Mouse (Mus musculus): ENCODE measurements around the gene Arid4b. TPM values are rescaled to one million over a fixed set of nuclear protein-coding genes. Genes with fewer than 3 reads are reported as not detected.

Arid4b gene
- polyA plus RNA-seq, 1 experiment, result 3.2 TPM

- no peak overlapping the region for H3ac ChIP-seq (ENCODE audit: control insufficient read depth, insufficient read length, low read depth)
- peaks cover 30% of the 10 kb centered on the region for H3K79me3 ChIP-seq (ENCODE audit: low read depth)
- no peak for TF ChIP-seq USF1 (IDR thresholded peaks at IDR 0.05; ENCODE audit: low read depth)
- no peak for TF ChIP-seq CTCF (IDR thresholded peaks at IDR 0.05; ENCODE audit: control insufficient read depth, insufficient read depth, insufficient read length)
- no peak for TF ChIP-seq FOSL1 (IDR thresholded peaks at IDR 0.05; ENCODE audit: insufficient read depth, low read length, poor library complexity, severe bottlenecking)
- no peak for TF ChIP-seq MYOG (IDR thresholded peaks at IDR 0.05; ENCODE audit: control insufficient read depth, extremely low read depth, insufficient read length)
- TF ChIP-seq MAX (IDR thresholded peaks at IDR 0.05), result no peak
- TF ChIP-seq MYOD1 (IDR thresholded peaks at IDR 0.05; ENCODE audit: control insufficient read depth, insufficient read length, low read depth), result no peak
- no peak for TF ChIP-seq CEBPB (IDR thresholded peaks at IDR 0.05; ENCODE audit: low read depth)
- H3K79me2 ChIP-seq (ENCODE audit: control insufficient read depth, insufficient read depth), result peaks cover 65% of the 10 kb centered on the region
- no peaks in the 10 kb centered on the region for H3K27me3 ChIP-seq (ENCODE audit: control insufficient read depth, insufficient read depth, insufficient read length)
- no peak overlapping the region for H3K4me3 ChIP-seq (ENCODE audit: insufficient read depth, poor library complexity, severe bottlenecking)
- no peaks in the 10 kb centered on the region for H3K36me3 ChIP-seq (ENCODE audit: control insufficient read depth, insufficient read depth)
These were observed 47.3 kb downstream of the Arid4b start for GRCm38 (mm10) chr13:14110154-14110873.

- H3K4me3 ChIP-seq (ENCODE audit: insufficient read depth, poor library complexity, severe bottlenecking), result no peak overlapping the region
- H3K36me3 ChIP-seq (ENCODE audit: control insufficient read depth, insufficient read depth), result no peaks in the 10 kb centered on the region
- no peak for TF ChIP-seq MYOG (IDR thresholded peaks at IDR 0.05; ENCODE audit: control insufficient read depth, extremely low read depth, insufficient read length)
- no peak for TF ChIP-seq USF1 (IDR thresholded peaks at IDR 0.05; ENCODE audit: low read depth)
- TF ChIP-seq CEBPB (IDR thresholded peaks at IDR 0.05; ENCODE audit: low read depth), result no peak
- no peak for TF ChIP-seq FOSL1 (IDR thresholded peaks at IDR 0.05; ENCODE audit: insufficient read depth, low read length, poor library complexity, severe bottlenecking)
- TF ChIP-seq MAX (IDR thresholded peaks at IDR 0.05), result no peak
- TF ChIP-seq CTCF (IDR thresholded peaks at IDR 0.05; ENCODE audit: control insufficient read depth, insufficient read depth, insufficient read length), result no peak
- no peak for TF ChIP-seq MYOD1 (IDR thresholded peaks at IDR 0.05; ENCODE audit: control insufficient read depth, insufficient read length, low read depth)
- H3K79me3 ChIP-seq (ENCODE audit: low read depth), result peaks cover 37% of the 10 kb centered on the region
- peaks cover 72% of the 10 kb centered on the region for H3K79me2 ChIP-seq (ENCODE audit: control insufficient read depth, insufficient read depth)
- H3ac ChIP-seq (ENCODE audit: control insufficient read depth, insufficient read length, low read depth), result no peak overlapping the region
- H3K27me3 ChIP-seq (ENCODE audit: control insufficient read depth, insufficient read depth, insufficient read length), result no peaks in the 10 kb centered on the region
These were observed 48.1 kb downstream of the Arid4b start for GRCm38 (mm10) chr13:14111146-14111545.

GRCm38 (mm10) chr13:14113746-14114528 is 50.9 kb downstream of the Arid4b start:
- no peaks in the 10 kb centered on the region for H3K36me3 ChIP-seq (ENCODE audit: control insufficient read depth, insufficient read depth)
- no peaks in the 10 kb centered on the region for H3K27me3 ChIP-seq (ENCODE audit: control insufficient read depth, insufficient read depth, insufficient read length)
- TF ChIP-seq FOSL1 (IDR thresholded peaks at IDR 0.05; ENCODE audit: insufficient read depth, low read length, poor library complexity, severe bottlenecking), result no peak
- no peak for TF ChIP-seq CTCF (IDR thresholded peaks at IDR 0.05; ENCODE audit: control insufficient read depth, insufficient read depth, insufficient read length)
- no peak for TF ChIP-seq MYOD1 (IDR thresholded peaks at IDR 0.05; ENCODE audit: control insufficient read depth, insufficient read length, low read depth)
- no peak for TF ChIP-seq CEBPB (IDR thresholded peaks at IDR 0.05; ENCODE audit: low read depth)
- no peak for TF ChIP-seq MYOG (IDR thresholded peaks at IDR 0.05; ENCODE audit: control insufficient read depth, extremely low read depth, insufficient read length)
- no peak for TF ChIP-seq MAX (IDR thresholded peaks at IDR 0.05)
- H3K79me3 ChIP-seq (ENCODE audit: low read depth), result peaks cover 37% of the 10 kb centered on the region
- no peak overlapping the region for H3K4me3 ChIP-seq (ENCODE audit: insufficient read depth, poor library complexity, severe bottlenecking)
- H3K79me2 ChIP-seq (ENCODE audit: control insufficient read depth, insufficient read depth), result peaks cover 83% of the 10 kb centered on the region
- H3ac ChIP-seq (ENCODE audit: control insufficient read depth, insufficient read length, low read depth), result no peak overlapping the region

GRCm38 (mm10) chr13:14115805-14116204 is 52.8 kb downstream of the Arid4b start:
- H3K27me3 ChIP-seq (ENCODE audit: control insufficient read depth, insufficient read depth, insufficient read length), result no peaks in the 10 kb centered on the region
- TF ChIP-seq MYOD1 (IDR thresholded peaks at IDR 0.05; ENCODE audit: control insufficient read depth, insufficient read length, low read depth) (no peak), CEBPB (IDR thresholded peaks at IDR 0.05; ENCODE audit: low read depth) (no peak), FOSL1 (IDR thresholded peaks at IDR 0.05; ENCODE audit: insufficient read depth, low read length, poor library complexity, severe bottlenecking) (no peak), USF1 (IDR thresholded peaks at IDR 0.05; ENCODE audit: low read depth) (no peak), CTCF (IDR thresholded peaks at IDR 0.05; ENCODE audit: control insufficient read depth, insufficient read depth, insufficient read length) (no peak), MAX (IDR thresholded peaks at IDR 0.05) (no peak), MYOG (IDR thresholded peaks at IDR 0.05; ENCODE audit: control insufficient read depth, extremely low read depth, insufficient read length) (no peak)
- H3K79me3 ChIP-seq (ENCODE audit: low read depth), result peaks cover 32% of the 10 kb centered on the region
- no peaks in the 10 kb centered on the region for H3K36me3 ChIP-seq (ENCODE audit: control insufficient read depth, insufficient read depth)
- H3ac ChIP-seq (ENCODE audit: control insufficient read depth, insufficient read length, low read depth), result no peak overlapping the region
- no peak overlapping the region for H3K4me3 ChIP-seq (ENCODE audit: insufficient read depth, poor library complexity, severe bottlenecking)
- H3K79me2 ChIP-seq (ENCODE audit: control insufficient read depth, insufficient read depth), result peaks cover 81% of the 10 kb centered on the region

- no peak overlapping the region for H3K4me3 ChIP-seq (ENCODE audit: insufficient read depth, poor library complexity, severe bottlenecking)
- H3K79me2 ChIP-seq (ENCODE audit: control insufficient read depth, insufficient read depth), result no peaks in the 10 kb centered on the region
- TF ChIP-seq CEBPB (IDR thresholded peaks at IDR 0.05; ENCODE audit: low read depth) (no peak), CTCF (IDR thresholded peaks at IDR 0.05; ENCODE audit: control insufficient read depth, insufficient read depth, insufficient read length) (no peak), MYOG (IDR thresholded peaks at IDR 0.05; ENCODE audit: control insufficient read depth, extremely low read depth, insufficient read length) (no peak), USF1 (IDR thresholded peaks at IDR 0.05; ENCODE audit: low read depth) (no peak), MYOD1 (IDR thresholded peaks at IDR 0.05; ENCODE audit: control insufficient read depth, insufficient read length, low read depth) (no peak), MAX (IDR thresholded peaks at IDR 0.05) (no peak), FOSL1 (IDR thresholded peaks at IDR 0.05; ENCODE audit: insufficient read depth, low read length, poor library complexity, severe bottlenecking) (no peak)
- H3ac ChIP-seq (ENCODE audit: control insufficient read depth, insufficient read length, low read depth), result no peak overlapping the region
- H3K79me3 ChIP-seq (ENCODE audit: low read depth), result peaks cover 1% of the 10 kb centered on the region
- H3K27me3 ChIP-seq (ENCODE audit: control insufficient read depth, insufficient read depth, insufficient read length), result no peaks in the 10 kb centered on the region
- peaks cover 34% of the 10 kb centered on the region for H3K36me3 ChIP-seq (ENCODE audit: control insufficient read depth, insufficient read depth)
These were observed 68.6 kb downstream of the Arid4b start for GRCm38 (mm10) chr13:14131651-14132050.
